Mouse (Mus musculus) layer of hippocampus, postnatal 10 days (tissue): Measurements from ENCODE around the gene Sstr4. TPM values are rescaled to one million over a fixed set of nuclear protein-coding genes. Genes with fewer than 3 reads are reported as not detected.
A peak's percentile ranks its signal among the peaks of the same experiment; 100 is the strongest.

Experiments used
- DNase-seq, 2 experiments: peaks; one replicate each; pipeline ENCODE4 v3.0.0; 2021; ENCODE audit warnings: low spot score in 2 of 2
- long read RNA-seq: library from polyadenylated mRNA; stranded (forward); transcript quantifications from one replicate; pipeline ENCODE4 v2.0.0, GENCODE M21; 2023
- total RNA-seq, 2 experiments: library from RNA; stranded (reverse); gene quantifications; 2 replicates each; pipeline ENCODE4 v1.2.3; 2021

Gene Sstr4
- total RNA-seq = 10 to 100 TPM; 44.5 to 52.2 TPM
- long read RNA-seq, transcript Sstr4-201 (1 exons, 1,424 nt) = major isoform, 6 of 7 reads
- long read RNA-seq, partial matches to known transcripts = 0 of 7 reads
- long read RNA-seq, other reads (novel, unspliced or antisense) = 1 of 7 reads

- DNase-seq = peak; percentile 64 to 76
Measured at GRCm38 (mm10) chr2:148395131-148396051, at the start of gene Sstr4. TSS of gene Sstr4 (plus strand) at chr2:148395344.

GRCm38 (mm10) chr2:148345373-148345772 is 49.8 kb upstream of the Sstr4 start:
- no peak for DNase-seq

- DNase-seq = no peak
Measured at GRCm38 (mm10) chr2:148346976-148347375, 48.2 kb upstream of the Sstr4 start.

DNA sequence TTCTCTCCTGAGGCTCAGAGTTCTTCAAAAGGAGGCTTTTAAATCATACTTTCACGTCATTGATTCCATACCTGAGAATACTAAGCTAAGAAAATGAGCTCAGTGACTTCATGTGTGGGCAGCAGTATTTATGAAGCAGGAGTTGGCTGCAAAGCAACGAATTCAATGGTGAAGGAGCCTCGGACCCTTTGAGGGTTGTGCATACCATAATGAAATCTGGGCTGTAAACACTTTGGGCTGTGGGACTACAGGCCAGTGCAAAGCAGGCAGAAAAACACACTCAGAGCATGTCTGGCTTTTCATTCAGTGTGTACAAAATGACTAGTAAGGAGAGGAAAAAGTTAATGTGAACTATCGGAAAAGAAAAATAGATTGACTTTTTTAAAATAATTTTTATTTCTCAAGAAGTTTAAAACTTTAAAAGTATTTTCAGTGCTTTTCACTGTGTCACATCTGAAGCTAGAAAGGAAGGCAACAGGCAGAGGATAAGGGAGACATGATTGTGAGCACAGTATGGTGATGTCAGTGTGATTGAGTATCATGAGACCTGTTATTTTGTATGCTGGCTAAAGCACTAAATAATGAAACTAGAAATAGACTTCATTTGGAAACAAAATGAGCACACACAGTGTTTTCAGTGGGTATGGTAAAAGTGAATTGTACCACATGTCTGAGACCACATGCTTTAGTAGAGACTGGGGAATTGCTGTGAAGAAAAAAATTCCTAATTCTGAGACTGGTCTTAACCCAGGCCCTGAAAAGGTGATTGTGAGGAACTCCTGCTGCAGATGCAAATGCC is 45.4 kb upstream of the Sstr4 start:
- no peak for DNase-seq

GRCm38 (mm10) chr2:148350460-148350859 is 44.7 kb upstream of the Sstr4 start:
- no peak for DNase-seq

DNA sequence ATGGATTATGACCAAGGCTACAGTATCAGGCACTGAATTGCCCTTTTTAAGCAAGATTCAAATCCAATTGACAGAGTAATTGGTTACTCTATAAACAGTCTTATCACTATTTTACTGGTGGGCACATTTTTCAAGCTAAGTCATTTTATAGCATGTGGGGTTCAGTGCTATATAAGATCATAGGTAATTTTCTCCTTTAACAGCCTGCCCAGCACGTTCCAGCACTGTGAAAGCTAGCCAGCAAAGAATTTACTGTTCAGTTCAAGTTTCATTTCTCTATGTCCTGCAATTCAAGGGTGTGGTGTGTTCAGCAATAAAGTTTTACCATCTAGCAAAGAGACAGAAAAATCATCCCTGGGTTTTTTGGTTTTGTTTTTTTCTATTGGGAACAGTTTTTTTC is 42.5 kb upstream of the Sstr4 start:
- no peak for DNase-seq

DNA sequence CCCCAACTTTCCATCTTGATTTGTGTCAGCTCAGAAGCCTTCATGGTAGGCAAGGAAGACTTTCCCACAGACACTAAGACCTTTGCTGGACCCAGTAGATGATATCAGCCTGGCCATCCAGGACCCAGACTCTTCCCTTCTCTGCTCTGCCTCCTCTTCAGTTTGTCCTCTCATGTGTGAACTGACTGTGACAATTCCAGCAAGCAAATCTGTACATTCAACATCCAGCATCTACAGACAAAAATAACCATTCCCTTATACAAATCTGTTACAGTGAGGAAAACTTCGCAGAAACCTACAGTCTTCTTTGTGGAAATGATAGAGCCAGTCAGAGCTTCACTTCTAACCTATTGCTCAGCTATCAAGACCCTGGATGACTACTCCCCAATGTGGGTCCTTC is 38.0 kb upstream of the Sstr4 start:
- DNase-seq = no peak

GRCm38 (mm10) chr2:148364536-148364935 is 30.6 kb upstream of the Sstr4 start:
- DNase-seq = peak in 1 of 2 experiments; percentile 14

DNA sequence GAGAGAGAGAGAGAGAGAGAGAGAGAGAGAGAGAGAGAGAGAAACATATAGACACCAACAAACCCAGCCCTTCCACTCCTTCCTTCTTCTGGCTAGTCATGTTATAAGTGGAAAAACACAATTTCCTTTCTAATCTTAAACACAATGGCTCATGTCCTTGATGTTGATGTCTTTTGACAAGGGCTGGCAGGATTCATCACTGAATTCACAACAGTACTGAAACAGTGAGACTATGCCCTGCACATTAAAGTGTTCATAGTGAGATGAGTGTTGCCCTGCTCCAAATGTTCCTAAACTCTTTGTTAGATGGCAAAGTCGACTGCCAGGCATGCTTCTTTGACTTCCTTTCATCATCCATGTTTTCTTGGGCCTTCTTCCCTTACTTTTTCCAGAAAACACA is 29.9 kb upstream of the Sstr4 start:
- no peak for DNase-seq

GRCm38 (mm10) chr2:148371743-148372630 is 23.2 kb upstream of the Sstr4 start:
- DNase-seq = no peak

- DNase-seq = no peak
Measured at GRCm38 (mm10) chr2:148373602-148374071, 21.5 kb upstream of the Sstr4 start.

DNA sequence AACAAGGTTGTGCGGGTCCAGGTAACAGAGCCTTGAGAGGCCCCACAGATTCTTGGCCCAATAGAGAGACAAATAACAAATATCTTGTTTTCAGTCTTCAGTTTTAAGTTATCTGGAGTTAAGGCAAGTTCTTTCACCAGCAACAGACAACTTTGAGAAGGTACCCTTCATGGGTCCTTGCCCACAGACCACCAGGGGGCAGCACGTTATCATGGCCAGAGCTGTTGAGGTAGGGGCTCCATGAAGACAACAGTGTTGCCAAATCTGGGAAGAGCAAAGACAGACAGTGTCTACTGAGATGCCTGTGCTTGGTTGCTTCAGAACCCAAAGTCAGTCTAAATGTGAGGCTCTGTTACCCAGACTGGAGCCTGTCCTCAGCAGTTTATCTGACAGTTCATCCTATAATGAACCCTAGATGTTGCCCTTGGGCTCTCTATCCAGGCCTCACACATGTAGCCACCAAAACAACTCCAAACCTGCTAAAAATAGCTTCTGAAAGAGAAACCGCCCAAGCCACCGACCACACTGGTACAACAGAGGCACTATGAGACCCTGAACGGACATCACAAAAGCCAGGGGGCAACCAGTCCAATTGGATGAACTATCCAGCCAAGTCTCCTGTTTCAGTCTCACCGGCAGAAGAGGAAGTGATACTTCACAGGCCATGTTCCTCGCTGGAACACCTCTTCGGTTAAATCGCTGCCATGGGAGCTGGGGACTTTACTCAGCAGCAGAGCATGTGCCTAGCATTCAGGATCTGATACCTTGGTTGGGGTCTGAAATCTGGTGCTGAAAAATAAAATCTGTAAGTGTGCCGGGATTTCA is 19.6 kb upstream of the Sstr4 start:
- DNase-seq = peak; percentile 29 to 33

DNA sequence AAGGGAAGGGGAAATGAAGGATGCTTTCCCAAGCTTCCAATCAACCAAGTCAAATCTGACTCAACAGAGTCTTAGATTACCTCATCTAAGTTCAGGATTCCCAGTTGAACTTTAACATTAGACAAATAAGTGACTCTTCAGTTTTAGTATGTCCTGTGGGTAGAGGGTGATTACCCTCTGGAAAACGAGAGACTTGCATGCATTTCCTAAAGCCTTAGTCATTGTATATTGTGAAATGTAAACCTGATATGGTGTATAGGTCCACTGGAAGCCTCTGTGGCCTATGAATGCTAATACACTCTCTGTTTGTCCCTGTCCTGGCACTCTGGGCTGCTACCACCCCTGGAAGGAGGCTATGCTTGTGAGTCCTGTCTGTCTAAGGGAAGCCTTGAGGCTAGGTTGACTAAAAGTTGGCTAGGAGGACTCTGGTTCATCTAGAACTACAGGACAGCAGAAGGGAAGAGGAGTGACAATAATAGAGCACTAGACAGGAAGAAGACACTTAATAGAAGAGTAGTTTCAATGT is 16.3 kb upstream of the Sstr4 start:
- no peak for DNase-seq

- DNase-seq = no peak
Measured at GRCm38 (mm10) chr2:148379899-148380413, 15.2 kb upstream of the Sstr4 start.

DNA sequence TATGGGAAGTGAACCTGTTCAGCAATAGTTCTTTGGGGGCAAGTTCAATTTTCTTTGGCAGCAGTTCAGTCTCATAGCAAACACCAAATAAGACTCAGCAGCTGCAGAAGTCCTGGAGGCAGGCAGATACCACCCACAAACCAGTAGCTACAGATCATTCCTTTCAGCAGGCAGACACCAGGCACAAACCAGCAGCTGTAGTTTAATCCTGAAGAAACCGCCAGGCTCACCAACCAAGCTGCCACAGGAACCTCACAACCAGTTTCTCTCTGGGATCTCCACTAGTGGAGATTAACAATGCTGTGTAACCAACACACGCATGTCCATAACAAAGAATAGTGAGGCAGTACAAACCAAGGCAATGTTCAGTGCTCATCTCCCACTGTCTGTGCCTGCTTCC is 14.1 kb upstream of the Sstr4 start:
- no peak for DNase-seq

DNA sequence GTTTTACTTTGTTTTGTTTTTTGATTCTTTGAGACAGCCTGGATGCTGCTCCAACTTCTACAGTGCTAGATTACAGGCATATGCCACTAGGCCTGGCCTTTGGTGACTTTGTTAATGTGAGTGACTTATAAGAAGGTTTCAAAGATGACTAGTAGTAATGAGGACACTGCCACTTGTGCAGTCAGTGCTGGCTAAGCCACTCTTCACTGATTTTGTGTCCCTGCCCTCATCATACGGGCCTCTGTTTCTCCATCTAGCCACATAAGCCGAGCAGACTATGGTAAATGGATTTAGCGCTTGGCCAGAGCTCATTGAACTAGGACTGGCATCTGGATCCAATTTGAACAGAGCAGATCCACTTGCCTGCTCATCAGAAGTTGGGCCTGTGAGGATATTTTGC is 8.7 kb upstream of the Sstr4 start:
- no peak for DNase-seq

DNA sequence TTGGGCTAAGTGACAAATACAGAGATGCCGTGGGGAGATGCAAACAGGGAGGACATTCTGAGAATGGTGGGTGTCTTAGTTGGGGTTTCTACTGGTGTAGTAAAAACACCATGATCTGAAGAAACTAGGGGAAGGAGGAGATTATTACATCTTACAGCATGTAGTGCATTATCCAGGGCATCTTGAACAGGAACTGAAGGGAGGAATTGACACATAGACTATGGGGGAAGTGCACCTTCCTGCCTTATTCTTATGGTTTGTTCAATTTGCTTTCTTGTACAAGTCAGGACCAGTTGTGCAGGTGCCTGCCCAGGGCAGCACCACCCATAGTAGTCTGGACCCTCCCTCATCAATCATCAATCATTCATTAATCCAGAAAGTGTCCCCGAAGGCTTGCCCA is 8.2 kb upstream of the Sstr4 start:
- DNase-seq = no peak

DNA sequence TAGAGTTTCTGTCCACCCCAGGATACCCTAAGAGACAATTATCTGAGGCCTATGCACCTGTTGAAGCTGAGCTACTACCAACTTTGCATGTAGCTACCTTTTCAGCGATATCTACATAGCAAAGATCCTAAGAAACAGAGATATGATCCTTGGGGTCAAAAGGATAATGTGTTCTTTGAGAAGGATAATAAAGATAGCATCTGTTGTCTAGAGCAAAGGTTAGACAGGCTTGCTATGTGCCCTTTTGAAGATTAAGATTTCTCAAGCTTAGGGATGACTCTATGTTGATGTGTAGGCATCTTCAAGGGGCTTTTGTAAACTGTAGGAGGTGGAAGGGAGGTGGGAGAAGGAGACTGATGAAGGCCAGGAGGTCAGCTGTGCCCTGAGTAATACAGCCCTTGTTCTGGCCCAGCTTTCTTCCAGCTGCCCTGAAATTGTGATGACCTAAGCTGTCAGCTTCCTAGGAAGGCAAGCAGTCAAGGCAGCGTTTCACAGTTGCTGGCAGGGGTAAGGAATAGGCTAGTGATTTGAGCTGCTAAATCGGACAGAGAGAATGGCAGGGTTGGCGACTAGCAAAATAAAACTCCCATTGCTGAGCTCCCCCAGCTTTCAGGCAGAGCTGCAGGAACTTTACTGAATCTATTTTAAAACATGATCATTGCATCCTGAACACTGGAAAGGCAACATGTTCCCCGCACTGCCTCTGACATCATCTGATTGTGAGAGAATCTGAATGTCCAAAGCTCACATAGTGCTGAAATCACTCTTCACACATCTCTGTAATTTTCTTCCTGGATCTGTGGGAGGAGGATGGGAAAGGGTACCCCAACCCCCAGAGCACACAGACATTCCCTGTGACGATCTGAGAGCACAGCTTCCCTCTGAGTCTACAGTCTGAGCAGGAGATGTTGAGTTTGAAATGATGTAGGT is 7.2 kb upstream of the Sstr4 start:
- no peak for DNase-seq
